Mouse (Mus musculus) layer of hippocampus, adult 9-11 months (tissue): ENCODE data around the gene Gnai3.

Experiments
- DNase-seq: peaks from one replicate; pipeline ENCODE4 v3.0.0; 2022

The Gnai3 gene

GRCm38 (mm10) chr3:108081681-108082080, 64.3 kb downstream of the Gnai3 start:
- DNase-seq = no peak

- DNase-seq = no peak
Measured at GRCm38 (mm10) chr3:108076836-108077235, 69.1 kb downstream of the Gnai3 start.

DNA sequence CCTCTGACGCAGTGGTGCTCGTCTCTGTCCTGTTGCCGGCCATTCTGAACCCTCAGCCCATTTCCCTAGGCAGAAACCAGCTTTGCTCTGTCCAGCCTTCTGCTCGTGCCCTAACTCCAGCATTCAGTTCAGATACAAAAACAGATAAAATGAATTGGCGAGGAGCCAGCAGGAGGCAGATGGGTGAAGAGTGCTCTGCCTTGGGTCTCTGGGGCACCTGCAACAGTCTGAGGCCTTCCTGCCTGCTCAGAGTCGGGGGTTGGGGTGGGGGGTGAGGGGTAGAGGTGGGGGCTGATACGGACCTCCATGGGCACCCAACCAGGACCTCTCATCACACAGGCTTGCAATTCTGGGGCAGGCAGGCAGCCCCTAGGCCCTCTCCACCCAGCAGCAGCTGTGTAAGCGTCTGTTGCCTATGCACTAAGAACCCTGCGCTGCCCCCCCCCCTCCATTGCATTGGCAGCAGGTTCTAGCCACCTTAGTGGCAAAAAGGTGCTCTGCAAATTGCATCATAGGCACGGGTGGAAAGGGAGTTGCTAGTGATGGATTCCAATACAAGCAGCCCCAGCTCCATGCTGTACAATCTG, 72.9 kb downstream of the Gnai3 start:
- no peak for DNase-seq

- DNase-seq = peak; percentile 43
Measured at GRCm38 (mm10) chr3:108070295-108071293, 75.4 kb downstream of the Gnai3 start.

GRCm38 (mm10) chr3:108069231-108069870, 76.6 kb downstream of the Gnai3 start:
- no peak for DNase-seq

GRCm38 (mm10) chr3:108068826-108069225, 77.1 kb downstream of the Gnai3 start:
- DNase-seq = no peak

DNA sequence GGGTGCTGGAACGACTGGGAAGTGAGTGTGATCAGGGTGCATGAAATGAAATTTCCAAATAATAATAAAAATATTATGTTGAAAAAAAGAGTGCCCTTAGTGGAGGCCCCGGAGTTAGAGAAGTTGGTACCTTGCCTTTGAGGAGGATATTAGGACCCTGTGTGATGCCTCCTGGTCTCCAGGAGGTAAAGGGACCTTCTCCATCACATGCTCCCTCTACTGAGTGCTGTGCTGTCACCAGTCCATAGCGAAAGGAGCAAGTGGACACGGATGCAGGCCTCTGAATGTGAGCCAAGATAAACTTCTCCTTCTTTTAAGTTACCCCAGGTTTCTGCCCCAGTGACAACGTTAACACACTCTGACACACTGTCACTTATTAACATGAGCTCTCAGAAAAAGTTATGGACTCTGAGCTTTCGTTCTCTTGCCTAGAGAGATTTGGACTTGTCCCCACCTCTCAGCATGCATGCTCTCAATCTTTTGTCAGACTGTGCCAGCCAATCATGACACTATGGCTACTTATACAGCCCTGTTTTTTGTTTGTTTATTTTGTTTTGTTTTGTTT, 78.5 kb downstream of the Gnai3 start:
- DNase-seq = no peak

DNA sequence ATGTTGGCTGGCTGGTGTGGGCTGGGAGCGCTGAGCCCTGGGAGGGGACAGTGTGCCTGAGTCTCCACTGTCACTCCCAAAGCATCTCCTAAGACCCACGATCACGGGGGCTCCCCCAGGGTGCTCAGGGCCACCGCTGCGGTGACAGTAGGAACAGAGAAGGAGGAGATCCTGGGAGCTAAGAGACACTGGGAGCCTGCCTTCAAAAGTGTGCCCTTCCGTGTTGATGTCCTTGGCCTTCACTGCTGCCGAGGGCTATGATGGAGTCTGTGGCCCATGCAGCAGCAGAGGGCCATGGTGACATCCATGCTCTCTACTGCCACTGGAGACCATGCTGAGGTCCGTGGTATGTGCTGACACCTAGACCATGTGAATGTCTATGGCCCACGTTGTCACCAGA, 80.4 kb downstream of the Gnai3 start:
- no peak for DNase-seq

DNA sequence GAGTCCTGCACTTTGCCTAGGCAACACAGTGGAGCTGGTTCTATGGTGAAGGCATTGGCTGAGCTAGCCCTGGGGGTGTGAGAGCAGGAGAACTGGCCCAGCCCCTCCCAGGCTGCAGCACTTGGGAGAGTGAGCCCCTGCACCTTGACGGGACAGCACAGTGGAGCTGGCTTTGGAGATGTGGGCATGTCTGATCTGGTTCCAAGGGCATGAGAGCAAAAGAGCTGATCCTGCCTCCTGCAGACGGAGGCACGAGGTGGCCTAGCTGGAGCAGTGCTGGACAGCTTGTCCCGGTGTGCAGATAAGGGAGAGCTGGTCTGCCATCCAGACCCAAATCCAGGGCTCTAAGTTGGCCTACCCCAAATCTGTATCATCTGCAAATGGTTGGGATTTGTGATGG, 81.3 kb downstream of the Gnai3 start:
- DNase-seq = no peak

GRCm38 (mm10) chr3:108062648-108063047, 83.3 kb downstream of the Gnai3 start:
- DNase-seq = no peak

GRCm38 (mm10) chr3:108061420-108061819, 84.5 kb downstream of the Gnai3 start:
- no peak for DNase-seq
